Mouse (Mus musculus): ENCODE results near the gene Galr2. TPM values are rescaled to one million over a fixed set of nuclear protein-coding genes. Genes with fewer than 3 reads are reported as not detected.

Gene Galr2
- total and polyA plus RNA-seq, 2 experiments from 2014 or later = 0.54 TPM; not detected in 1

- Histone ChIP-seq H3K27ac (ENCODE audit: low read depth, low read length) (no peak overlapping the region), H3K36me3 (ENCODE audit: insufficient read depth, low read length) (peaks cover 92% of the 10 kb centered on the region), H3K9ac (replicated peaks; ENCODE audit: low read length, poor library complexity, severe bottlenecking) (no peak overlapping the region), H3K9me3 (ENCODE audit: low read length) (no peaks in the 10 kb centered on the region), H3K4me2 (ENCODE audit: low read depth, low read length, poor library complexity, severe bottlenecking) (no peak overlapping the region), H3K4me3 (ENCODE audit: low read depth, low read length) (no peak overlapping the region), H3K4me1 (ENCODE audit: insufficient read depth, low read length) (no peaks in the 10 kb centered on the region), H3K27me3 (ENCODE audit: insufficient read depth, low read length) (no peaks in the 10 kb centered on the region)
- WGBS = 88% methylated on average over 8 of the region's 8 CpGs
- no peak for ATAC-seq (ENCODE audit: low FRiP score)
- DNase-seq (ENCODE audit: low spot score) = no peak
- TF ChIP-seq CTCF (IDR thresholded peaks at IDR 0.05) = no peak
Observed at GRCm38 (mm10) chr11:116296191-116296734, 15.5 kb downstream of the Galr2 start.

DNA sequence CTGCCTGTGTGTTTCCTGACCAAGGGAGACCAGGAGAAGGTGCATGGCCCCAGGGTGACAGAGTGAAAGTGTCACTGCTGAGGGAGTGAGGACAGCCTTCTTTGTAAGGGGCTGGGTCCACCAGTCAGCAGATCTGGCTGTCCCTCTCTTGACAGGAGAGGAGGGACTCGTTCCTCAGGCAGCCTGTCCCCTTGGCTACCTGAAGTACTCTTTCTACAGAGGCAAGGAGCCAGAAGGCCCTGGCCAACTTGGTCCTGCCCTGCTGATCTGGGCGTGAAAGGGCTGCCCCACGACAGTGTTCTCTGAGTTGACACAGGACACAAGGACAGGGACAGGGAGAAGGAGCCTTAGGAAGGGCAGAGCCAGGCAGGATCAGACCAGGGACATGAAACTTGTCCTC, 16.3 kb downstream of the Galr2 start:
- no peaks in the 10 kb centered on the region for H3K9me3 ChIP-seq (ENCODE audit: low read length)
- H3K4me1 ChIP-seq (ENCODE audit: insufficient read depth, low read length) = no peaks in the 10 kb centered on the region
- no peak overlapping the region for H3K27ac ChIP-seq (ENCODE audit: low read depth, low read length)
- DNase-seq (ENCODE audit: low spot score) (no peak), ATAC-seq (ENCODE audit: low FRiP score) (no peak)
- no peak for TF ChIP-seq CTCF (IDR thresholded peaks at IDR 0.05)
- no peak overlapping the region for H3K4me2 ChIP-seq (ENCODE audit: low read depth, low read length, poor library complexity, severe bottlenecking)
- no peak overlapping the region for H3K4me3 ChIP-seq (ENCODE audit: low read depth, low read length)
- peaks cover 85% of the 10 kb centered on the region for H3K36me3 ChIP-seq (ENCODE audit: insufficient read depth, low read length)
- H3K27me3 ChIP-seq (ENCODE audit: insufficient read depth, low read length) = no peaks in the 10 kb centered on the region
- 83% methylated on average over 3 of the region's 3 CpGs for WGBS
- H3K9ac ChIP-seq (replicated peaks; ENCODE audit: low read length, poor library complexity, severe bottlenecking) = no peak overlapping the region

- peaks cover 83% of the 10 kb centered on the region for H3K36me3 ChIP-seq (ENCODE audit: insufficient read depth, low read length)
- 88% methylated on average over 11 of the region's 11 CpGs for WGBS
- DNase-seq (ENCODE audit: low spot score) = no peak
- no peaks in the 10 kb centered on the region for H3K4me1 ChIP-seq (ENCODE audit: insufficient read depth, low read length)
- no peak overlapping the region for H3K27ac ChIP-seq (ENCODE audit: low read depth, low read length)
- TF ChIP-seq CTCF (IDR thresholded peaks at IDR 0.05) = no peak
- no peak overlapping the region for H3K4me3 ChIP-seq (ENCODE audit: low read depth, low read length)
- H3K27me3 ChIP-seq (ENCODE audit: insufficient read depth, low read length) = no peaks in the 10 kb centered on the region
- H3K9me3 ChIP-seq (ENCODE audit: low read length) = no peaks in the 10 kb centered on the region
- H3K9ac ChIP-seq (replicated peaks; ENCODE audit: low read length, poor library complexity, severe bottlenecking) = no peak overlapping the region
- no peak for ATAC-seq (ENCODE audit: low FRiP score)
- H3K4me2 ChIP-seq (ENCODE audit: low read depth, low read length, poor library complexity, severe bottlenecking) = no peak overlapping the region
Observed at GRCm38 (mm10) chr11:116298221-116298620, 17.5 kb downstream of the Galr2 start.

DNA sequence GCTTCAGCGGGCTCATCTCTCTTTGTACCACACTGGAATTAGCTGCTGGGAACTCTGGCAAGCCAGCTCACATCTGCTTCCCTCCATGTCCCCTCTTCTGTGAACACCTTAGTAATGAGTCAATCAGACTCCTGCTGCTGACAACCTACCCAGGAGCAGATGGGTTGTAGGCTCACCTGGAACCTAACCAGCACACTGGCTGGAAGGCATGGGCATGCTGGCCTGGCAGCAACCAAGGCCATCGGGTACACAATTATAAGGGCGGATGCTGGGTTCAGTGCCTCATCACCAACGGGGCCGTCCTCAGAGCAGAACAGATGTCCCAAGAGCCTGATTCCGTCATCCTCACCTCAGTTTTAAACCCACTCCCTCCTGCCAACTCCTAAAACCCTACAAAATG, 17.9 kb downstream of the Galr2 start:
- no peaks in the 10 kb centered on the region for H3K9me3 ChIP-seq (ENCODE audit: low read length)
- no peaks in the 10 kb centered on the region for H3K4me1 ChIP-seq (ENCODE audit: insufficient read depth, low read length)
- H3K36me3 ChIP-seq (ENCODE audit: insufficient read depth, low read length) = peaks cover 83% of the 10 kb centered on the region
- 94% methylated on average over 6 of the region's 6 CpGs for WGBS
- H3K4me2 ChIP-seq (ENCODE audit: low read depth, low read length, poor library complexity, severe bottlenecking) = no peak overlapping the region
- H3K27me3 ChIP-seq (ENCODE audit: insufficient read depth, low read length) = no peaks in the 10 kb centered on the region
- ATAC-seq (ENCODE audit: low FRiP score) (no peak), DNase-seq (ENCODE audit: low spot score) (no peak)
- no peak for TF ChIP-seq CTCF (IDR thresholded peaks at IDR 0.05)
- no peak overlapping the region for H3K27ac ChIP-seq (ENCODE audit: low read depth, low read length)
- no peak overlapping the region for H3K9ac ChIP-seq (replicated peaks; ENCODE audit: low read length, poor library complexity, severe bottlenecking)
- no peak overlapping the region for H3K4me3 ChIP-seq (ENCODE audit: low read depth, low read length)

- Histone ChIP-seq H3K27me3 (ENCODE audit: insufficient read depth, low read length) (no peaks in the 10 kb centered on the region), H3K4me3 (ENCODE audit: low read depth, low read length) (peak overlapping the region; percentile 72), H3K27ac (ENCODE audit: low read depth, low read length) (no peak overlapping the region), H3K9ac (replicated peaks; ENCODE audit: low read length, poor library complexity, severe bottlenecking) (no peak overlapping the region), H3K36me3 (ENCODE audit: insufficient read depth, low read length) (peaks cover 35% of the 10 kb centered on the region), H3K4me2 (ENCODE audit: low read depth, low read length, poor library complexity, severe bottlenecking) (peak overlapping the region; percentile 79), H3K9me3 (ENCODE audit: low read length) (no peaks in the 10 kb centered on the region), H3K4me1 (ENCODE audit: insufficient read depth, low read length) (0 out of 2 replicates have a peak, but pooled peaks cover 5% of the 10 kb centered on the region)
- ATAC-seq (ENCODE audit: low FRiP score) (no peak), DNase-seq (ENCODE audit: low spot score) (no peak)
- no peak for TF ChIP-seq CTCF (IDR thresholded peaks at IDR 0.05)
- 99% methylated on average over 2 of the region's 2 CpGs for WGBS
Observed at GRCm38 (mm10) chr11:116305423-116305822, 24.7 kb downstream of the Galr2 start.

- WGBS = 2% methylated on average over 49 of the region's 53 CpGs
- peak overlapping the region; percentile 75 for H3K9ac ChIP-seq (replicated peaks; ENCODE audit: low read length, poor library complexity, severe bottlenecking)
- ATAC-seq (ENCODE audit: low FRiP score) (peak; percentile 93), DNase-seq (ENCODE audit: low spot score) (peak; percentile 96)
- peak overlapping the region; percentile 72 for H3K4me3 ChIP-seq (ENCODE audit: low read depth, low read length)
- H3K9me3 ChIP-seq (ENCODE audit: low read length) = no peaks in the 10 kb centered on the region
- 0 out of 2 replicates have a peak, but pooled peaks cover 5% of the 10 kb centered on the region for H3K4me1 ChIP-seq (ENCODE audit: insufficient read depth, low read length)
- TF ChIP-seq CTCF (IDR thresholded peaks at IDR 0.05) = no peak
- no peaks in the 10 kb centered on the region for H3K27me3 ChIP-seq (ENCODE audit: insufficient read depth, low read length)
- H3K27ac ChIP-seq (ENCODE audit: low read depth, low read length) = peak overlapping the region; percentile 59
- peaks cover 27% of the 10 kb centered on the region for H3K36me3 ChIP-seq (ENCODE audit: insufficient read depth, low read length)
- H3K4me2 ChIP-seq (ENCODE audit: low read depth, low read length, poor library complexity, severe bottlenecking) = peak overlapping the region; percentile 79
Observed at GRCm38 (mm10) chr11:116306126-116306982, 25.6 kb downstream of the Galr2 start.

All from midbrain, postnatal 0 days (tissue).